Mouse (Mus musculus) heart, postnatal 0 days (tissue): ENCODE results near the gene Tns1.

Experiments used
- CTCF ChIP-seq: IDR thresholded peaks from 2 replicates; pipeline ENCODE4 v1.5.1; 2016; ENCODE audit warnings: antibody characterized with exemption, control low read depth, low read depth
- EP300 ChIP-seq: IDR thresholded peaks from 2 replicates; pipeline ENCODE4 v1.6.1; 2016; ENCODE audit warnings: antibody characterized with exemption, low read depth

DNA sequence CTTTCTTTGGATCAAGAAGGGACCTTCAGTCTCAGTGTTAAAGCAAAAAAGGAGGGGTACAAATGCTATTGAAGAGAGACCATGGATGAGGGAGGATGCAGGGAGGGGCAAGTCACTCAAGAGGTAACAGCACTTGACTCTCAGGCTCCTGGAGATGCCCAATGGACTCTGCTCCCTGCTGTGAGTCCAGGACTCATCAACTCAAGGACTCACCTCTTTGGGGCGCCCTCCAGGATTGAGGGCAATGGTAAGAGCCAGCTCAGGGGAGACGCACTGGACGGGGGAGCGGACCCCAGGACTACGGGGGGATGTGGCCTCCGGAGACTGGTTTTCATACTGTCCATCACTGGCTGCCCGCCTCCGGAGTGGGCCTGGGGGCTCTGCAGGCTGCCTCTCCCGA, 182.6 kb downstream of the Tns1 start:
- TF ChIP-seq CTCF = no peak
- TF ChIP-seq EP300 = no peak
